Mouse (Mus musculus): Measurements from ENCODE around the gene Eif3m.
"Not testable (repeated sequence)": the region's sequence is repeated elsewhere in the genome, so short reads cannot be mapped to it uniquely, and the experiment has no call there.

Gene Eif3m

DNA sequence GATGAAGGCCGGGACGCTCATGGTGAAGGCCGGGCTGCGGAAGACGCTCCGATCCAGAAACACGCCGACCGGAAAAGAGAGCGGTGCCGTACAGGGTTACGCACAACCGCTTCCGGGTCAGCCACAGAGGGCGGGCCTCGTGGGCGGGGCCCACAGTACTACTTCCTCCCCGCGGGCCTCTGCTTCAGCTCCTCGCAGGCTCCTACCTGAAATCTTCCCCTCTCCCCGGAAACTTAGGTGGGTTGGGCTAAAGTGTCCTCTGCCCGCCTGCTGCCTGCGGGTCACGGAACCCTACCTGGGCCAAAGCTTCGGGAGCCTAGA lies at the start of gene Eif3m:
Gene Eif3m (minus strand): TSS at position 114 of the 321 bp plus-strand sequence.
- in situ Hi-C loops (cut with MboI, MseI), result loop anchor here in 1 of 2 experiments (10.0 kb wide), 1 partner anchor 978 kb away; no protein-coding TSS in a partner anchor

DNA sequence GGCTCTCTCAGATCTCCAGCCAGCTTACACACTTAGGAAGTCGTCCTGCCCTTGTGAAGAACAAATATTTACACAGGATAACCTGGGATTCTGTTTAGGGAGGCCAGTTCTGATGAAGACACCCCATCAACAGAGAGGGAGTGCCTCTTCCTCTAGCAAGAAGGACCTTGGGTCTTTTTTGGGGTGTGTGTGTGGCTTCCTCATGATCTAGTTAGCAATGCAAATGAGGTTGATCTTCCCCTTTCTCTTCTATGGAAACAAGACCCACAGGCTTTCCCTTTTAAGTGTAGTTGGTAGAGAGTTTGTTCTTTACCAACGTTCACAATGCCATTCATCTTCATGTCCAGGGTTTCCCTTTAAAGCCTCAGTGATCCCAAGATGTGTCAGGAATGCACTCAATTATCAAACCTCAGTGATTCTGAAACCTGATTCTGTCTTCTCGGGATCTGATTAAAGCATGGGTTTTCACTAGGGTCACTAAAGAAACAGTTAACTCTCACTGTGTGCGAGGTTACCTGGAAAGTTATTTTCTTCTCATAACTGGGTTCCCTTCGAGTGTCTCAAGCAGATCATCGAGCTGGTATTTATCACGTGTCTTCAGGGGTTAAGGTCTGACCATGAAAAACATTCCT lies 46.0 kb upstream of the Eif3m start:
- in situ Hi-C loops (cut with MboI, MseI), result no loop called here

DNA sequence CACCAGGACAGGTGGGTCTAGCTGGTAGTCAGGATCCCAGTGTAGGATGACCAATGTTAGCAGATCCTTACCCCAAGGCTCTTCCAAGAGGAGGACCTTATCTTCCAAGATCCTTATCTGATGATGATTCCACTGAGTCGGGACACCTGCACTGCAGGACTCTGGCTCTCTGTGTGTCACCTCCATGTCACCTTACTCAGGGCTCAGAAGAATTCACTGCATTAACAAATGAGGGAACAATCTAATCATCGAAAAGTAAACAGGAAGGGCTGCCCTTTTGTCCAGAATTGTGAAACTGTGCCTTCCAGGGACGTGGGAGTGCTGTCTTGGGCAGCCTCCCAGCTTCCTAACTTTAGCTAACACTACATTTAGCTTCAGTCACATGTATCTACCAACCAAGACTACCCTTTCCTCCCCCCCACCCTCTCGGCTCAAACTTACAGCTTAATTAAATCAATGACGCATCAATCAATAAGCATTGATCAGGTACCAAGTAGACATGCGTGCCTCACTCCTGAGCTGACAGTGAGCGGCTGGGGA lies 41.8 kb upstream of the Eif3m start:
- in situ Hi-C loops (cut with MboI, MseI), result no loop called here

DNA sequence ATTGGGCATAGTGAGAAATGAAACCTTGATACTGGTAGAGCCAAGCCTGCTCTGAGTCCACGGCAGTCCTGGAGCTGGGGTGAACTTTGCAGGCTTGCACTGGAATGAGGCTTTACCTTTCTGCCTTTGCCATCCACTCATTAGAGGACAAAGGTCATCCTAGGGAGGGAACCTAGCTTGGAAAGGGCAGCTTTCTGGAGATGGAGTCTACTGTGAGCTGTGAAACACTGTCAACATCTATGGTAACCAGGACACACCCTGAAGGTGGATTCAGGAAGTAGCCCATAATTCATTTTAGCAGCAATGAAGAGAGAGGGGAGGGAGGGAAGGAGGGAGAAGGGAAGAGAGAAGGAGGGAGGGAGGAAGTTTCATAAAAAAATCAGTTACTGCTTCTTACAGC lies 38.6 kb upstream of the Eif3m start:
- in situ Hi-C loops (cut with MboI, MseI), result no loop called here

- in situ Hi-C loops (cut with MboI, MseI), result no loop called here
These were observed 31.4 kb upstream of the Eif3m start for GRCm38 (mm10) chr2:105048301-105048700.

- in situ Hi-C loops (cut with MboI, MseI), result no loop called here
These were observed 26.3 kb upstream of the Eif3m start for GRCm38 (mm10) chr2:105043152-105043551.

GRCm38 (mm10) chr2:105040859-105041258 lies 24.0 kb upstream of the Eif3m start:
- in situ Hi-C loops (cut with MboI, MseI), result no loop called here

DNA sequence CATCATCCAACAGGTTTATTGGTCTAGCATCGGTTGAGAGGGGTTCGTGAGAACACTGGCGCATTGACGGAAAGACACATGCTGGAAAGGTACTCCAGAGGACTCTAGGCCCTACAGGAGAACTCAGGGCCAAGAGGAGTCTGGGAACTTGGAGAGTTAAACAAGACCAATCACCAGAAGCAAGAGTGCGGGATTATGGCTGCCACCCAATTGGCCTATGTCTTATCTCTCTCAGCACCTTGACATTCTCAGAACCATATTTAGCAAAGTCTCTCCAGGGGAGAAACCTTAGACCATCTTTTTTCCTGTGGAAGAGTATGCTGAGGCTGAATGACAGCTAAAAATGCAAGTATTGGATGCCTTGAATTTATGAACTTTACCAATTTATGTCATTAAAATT lies 22.0 kb upstream of the Eif3m start:
- in situ Hi-C loops (cut with MboI, MseI), result no loop called here

DNA sequence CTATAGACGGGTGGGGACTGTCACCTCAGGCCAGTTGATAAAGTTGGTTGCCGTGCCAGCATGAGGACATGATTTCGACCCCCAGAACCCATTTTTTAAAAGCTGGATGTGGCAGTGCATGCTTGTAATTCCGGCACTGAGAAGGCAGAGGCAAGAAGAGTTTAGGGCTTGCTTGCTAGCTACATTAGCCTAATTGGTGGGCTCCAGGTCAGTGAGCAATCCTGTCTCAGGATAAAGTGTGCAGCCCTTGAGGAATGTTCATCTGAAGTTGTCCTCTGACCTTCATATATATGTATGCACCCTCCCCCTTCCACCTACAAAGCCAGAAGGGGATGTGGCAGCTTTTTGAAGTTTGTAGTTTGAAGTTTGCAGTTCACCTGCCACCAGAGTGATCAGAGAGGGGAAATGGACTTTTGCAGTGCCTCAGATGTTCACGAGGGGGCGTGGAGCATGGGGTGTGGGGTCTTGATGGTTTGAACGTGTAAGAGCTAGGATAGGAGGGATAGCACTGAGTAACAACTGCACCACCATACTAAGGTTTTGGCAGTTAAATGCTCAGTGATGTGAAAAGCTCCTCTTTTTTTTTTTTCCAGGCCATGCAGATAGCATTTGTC lies 21.2 kb upstream of the Eif3m start:
- in situ Hi-C loops (cut with MboI, MseI), result no loop called here

GRCm38 (mm10) chr2:105036401-105037070 lies 19.7 kb upstream of the Eif3m start:
- in situ Hi-C loops (cut with MboI, MseI), result no loop called here

DNA sequence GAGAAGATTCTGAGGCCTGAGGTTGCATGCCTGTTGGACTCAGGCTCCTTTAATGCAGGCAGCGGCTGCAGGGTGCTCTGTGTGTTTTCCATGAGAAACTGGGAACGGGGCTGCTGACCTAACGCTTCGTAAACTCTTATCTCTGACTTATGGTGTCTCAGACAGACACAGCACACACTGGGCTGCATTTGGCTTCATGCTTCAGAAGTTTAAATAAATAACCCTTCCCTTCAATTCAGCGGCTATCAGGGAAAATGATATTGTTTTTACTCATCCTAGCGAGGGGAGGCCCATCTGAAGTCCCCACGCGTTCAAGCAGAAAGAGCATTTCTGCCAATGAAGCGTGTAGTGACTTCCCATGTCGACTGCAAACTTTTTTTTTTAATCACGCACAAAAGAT lies 19.1 kb upstream of the Eif3m start:
- in situ Hi-C loops (cut with MboI, MseI), result no loop called here

DNA sequence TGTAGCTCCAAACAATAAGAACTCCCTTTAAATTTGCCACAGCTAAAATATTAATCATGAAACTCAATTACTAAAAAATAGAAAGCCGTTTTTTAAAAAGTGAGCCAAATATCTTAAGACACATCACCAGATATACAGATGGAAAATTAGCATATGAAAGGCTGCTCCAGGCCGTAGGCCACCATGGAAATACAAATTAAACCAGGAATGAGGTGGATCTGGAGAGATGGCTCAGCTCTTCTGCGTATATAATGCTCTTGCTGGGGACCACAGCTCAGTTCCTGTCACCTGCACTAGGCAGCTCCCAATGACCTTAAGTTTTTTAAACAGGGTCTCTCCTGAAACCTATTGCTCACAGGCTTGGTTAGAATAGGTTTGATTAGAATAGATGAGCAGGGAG lies 17.2 kb upstream of the Eif3m start:
- in situ Hi-C loops (cut with MboI, MseI), result no loop called here

- in situ Hi-C loops (cut with MboI, MseI), result no loop called here
These were observed 13.6 kb upstream of the Eif3m start for GRCm38 (mm10) chr2:105030505-105030904.

GRCm38 (mm10) chr2:105028806-105029205 lies 11.9 kb upstream of the Eif3m start:
- in situ Hi-C loops (cut with MboI, MseI), result no loop called here

DNA sequence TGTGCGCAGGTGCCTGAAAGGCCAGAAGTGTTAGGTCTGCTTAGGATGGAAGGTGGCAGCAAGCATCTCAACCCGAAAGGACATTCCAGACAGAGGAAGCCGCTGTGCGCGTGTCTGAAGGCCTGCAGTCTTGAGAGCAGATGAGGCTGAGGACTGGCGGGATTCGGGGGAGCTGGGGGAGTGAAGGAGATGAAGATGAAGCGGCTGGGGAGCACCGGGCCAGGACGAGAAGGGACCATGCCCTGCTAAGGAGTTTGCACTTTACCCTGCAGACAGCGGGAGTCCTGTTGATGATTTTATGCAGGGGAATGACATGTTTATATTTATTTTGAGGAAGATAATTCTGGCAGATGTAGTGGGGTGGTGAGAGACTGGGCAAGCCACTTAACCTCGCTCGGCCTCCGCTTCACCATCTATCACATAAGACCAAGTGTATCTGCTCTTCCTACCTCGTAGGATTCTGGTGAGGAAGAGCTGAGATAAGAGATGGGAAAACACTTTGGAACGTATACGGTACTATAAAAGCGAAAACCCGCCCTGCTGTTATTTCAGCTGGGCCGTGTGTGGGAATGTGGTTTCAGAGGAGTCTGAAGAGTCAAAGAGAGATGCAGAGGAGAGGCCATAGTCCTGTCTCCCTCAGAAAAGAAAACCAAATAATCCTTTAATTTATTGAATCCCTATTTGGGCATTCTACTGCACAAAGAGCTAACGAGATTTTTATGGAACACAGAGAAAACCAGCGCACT lies 10.2 kb upstream of the Eif3m start:
- in situ Hi-C loops (cut with MboI, MseI), result no loop called here

DNA sequence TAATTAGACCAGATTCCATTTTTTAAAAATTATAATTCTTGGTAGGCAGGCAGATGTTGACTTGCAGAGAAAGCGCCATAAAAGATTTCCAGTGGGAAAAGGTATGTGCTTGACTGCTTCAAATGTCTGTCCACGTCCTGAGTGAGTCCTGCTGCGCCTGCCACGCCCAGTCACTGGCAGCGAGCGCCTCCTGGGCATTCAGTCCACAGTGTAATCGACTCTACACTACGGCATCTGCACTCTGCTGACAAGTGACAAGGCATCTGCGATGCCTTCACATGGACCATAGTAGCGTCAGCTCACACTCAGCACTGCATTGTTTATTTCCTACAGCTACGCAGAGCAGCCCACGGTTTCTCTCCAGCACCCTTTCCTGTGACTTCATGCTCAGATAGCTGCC lies 8.7 kb upstream of the Eif3m start:
- in situ Hi-C loops (cut with MboI, MseI), result not testable (repeated sequence)

DNA sequence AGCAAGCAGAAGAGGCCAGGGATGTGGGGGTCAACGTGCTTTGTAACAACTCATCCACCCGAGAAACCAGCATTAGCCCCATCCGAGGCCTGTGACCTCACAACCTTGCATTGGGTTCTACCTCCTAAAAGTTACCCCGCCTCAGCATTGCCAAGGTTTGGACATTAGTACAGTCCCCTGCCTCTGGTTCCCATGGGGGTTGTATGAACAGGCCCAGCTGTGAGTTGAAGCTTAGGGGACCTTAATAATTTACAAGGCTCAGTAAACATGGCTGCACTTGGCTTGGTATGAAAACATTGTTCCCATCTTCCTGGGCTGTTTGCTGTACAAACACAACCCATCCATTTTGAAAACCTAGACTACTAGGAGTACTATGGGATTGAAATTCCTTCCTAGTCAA lies 6.9 kb upstream of the Eif3m start:
- in situ Hi-C loops (cut with MboI, MseI), result no loop called here

- in situ Hi-C loops (cut with MboI, MseI), result no loop called here
These were observed 6.2 kb upstream of the Eif3m start for GRCm38 (mm10) chr2:105023031-105023615.

- in situ Hi-C loops (cut with MboI, MseI), result no loop called here
These were observed 5.0 kb upstream of the Eif3m start for GRCm38 (mm10) chr2:105021836-105022235.

DNA sequence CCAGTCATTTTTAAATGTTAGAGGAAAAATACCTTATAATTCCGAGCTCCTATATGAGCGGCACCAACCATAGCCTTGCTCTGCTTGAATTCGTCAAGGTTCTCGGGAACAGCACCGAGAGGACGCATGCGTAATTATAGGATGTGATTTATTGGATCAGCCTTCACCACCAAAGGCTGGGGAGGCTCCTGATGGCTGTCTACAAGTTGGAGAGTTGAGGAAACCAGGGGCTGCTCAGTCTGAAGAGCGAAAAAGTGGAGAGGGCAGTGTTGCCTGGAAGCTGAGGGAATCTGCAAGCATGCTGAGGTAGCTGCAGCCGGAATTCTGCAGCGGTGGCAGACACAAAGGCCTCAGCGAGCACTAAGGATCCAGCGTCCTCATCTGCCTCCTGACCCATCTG lies 4.4 kb upstream of the Eif3m start:
- in situ Hi-C loops (cut with MboI, MseI), result no loop called here

DNA sequence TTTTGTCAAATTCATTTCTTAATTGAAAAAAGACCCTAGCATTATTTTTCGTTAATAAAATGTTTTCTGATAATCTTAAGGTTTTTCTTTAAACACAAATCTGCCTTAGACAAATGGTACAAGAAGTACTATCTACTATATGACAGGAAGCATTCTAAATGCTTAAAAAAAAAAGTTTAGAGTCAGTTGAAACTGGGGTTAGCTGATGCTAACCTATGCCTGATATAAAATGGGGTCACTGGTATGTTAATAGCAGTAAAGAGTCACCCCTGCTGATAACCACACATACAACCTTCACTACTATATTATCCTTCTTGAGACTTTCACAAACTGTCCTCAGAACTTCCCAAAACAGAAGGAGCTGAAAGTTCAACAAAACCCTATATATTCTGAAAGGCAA lies 2.6 kb upstream of the Eif3m start:
- in situ Hi-C loops (cut with MboI, MseI), result loop anchor here in 1 of 2 experiments (10.0 kb wide), 1 partner anchor 975 kb away; no protein-coding TSS in a partner anchor

GRCm38 (mm10) chr2:105017802-105018201 lies 922 bp upstream of the Eif3m start:
- in situ Hi-C loops (cut with MboI, MseI), result loop anchor here in 1 of 2 experiments (10.0 kb wide), 1 partner anchor 977 kb away; no protein-coding TSS in a partner anchor

Measured in T-helper 17 cell (primary cell).